Mouse (Mus musculus) megakaryocyte, embryonic 14.5 days (primary cell): Measurements from ENCODE around the gene Idi2.

Experiments
- FLI1 ChIP-seq: IDR thresholded peaks from 2 replicates; pipeline ENCODE4 v1.6.1; 2012; ENCODE audit warnings: low read length, inconsistent platforms, mixed read lengths
- GATA1 ChIP-seq: IDR thresholded peaks from 3 replicates; pipeline ENCODE4 v1.6.1; 2012; ENCODE audit warnings: mixed read lengths, low read length, inconsistent platforms, borderline replicate concordance

DNA sequence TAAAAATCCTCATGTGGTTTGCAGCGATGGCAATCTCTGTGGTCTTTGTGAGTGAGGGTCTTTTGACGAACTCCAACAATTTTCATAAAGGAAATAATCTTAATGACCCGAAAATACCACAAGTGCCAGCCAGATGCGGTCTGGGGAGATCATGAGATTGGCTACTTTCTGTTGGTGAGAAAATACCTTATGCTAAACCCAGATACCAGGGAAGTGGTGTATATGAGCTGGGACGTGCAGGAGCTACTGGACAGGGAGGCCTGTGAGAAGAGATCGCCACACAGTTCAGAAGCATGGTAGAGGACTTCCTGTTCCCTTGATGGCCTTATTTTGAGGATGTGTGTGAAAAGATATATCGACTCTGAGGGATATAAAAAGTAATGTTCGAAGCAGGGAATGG is 15.1 kb downstream of the Idi2 start:
- TF ChIP-seq GATA1 (no peak), FLI1 (no peak)
